Mouse (Mus musculus) stomach, embryonic 16.5 days (tissue): ENCODE measurements around the gene Arfgap1. TPM values are rescaled to one million over a fixed set of nuclear protein-coding genes. Genes with fewer than 3 reads are reported as not detected.

Experiments used
- ATAC-seq: fragments of 200-750 bp; cut with Nextera tagmentation; 2 replicates; pipeline ENCODE4 v1.8.0; 2017; ENCODE audit warnings: moderate number of reproducible peaks, moderate TSS enrichment; ENCODE audit not compliant: insufficient read depth, low FRiP score
- H3K27ac ChIP-seq: fragments of 300-500 bp; sonication (generic); 2 replicates; pipeline ENCODE4 v1.5.1; 2014; ENCODE audit warnings: low read length
- H3K27me3 ChIP-seq: fragments of 300-500 bp; sonication (generic); 2 replicates; pipeline ENCODE4 v1.6.1; 2014; ENCODE audit warnings: low read length, control low read depth, mixed read lengths; ENCODE audit not compliant: control insufficient read depth, insufficient read depth
- H3K36me3 ChIP-seq: fragments of 300-500 bp; sonication (generic); 2 replicates; pipeline ENCODE4 v1.6.1; 2014; ENCODE audit warnings: low read length; ENCODE audit not compliant: control insufficient read depth, insufficient read depth
- H3K4me1 ChIP-seq: fragments of 300-500 bp; sonication (generic); 2 replicates; pipeline ENCODE4 v1.6.1; 2014; ENCODE audit warnings: low read length, control low read depth, mixed read lengths; ENCODE audit not compliant: control insufficient read depth, insufficient read depth
- H3K4me2 ChIP-seq: fragments of 300-500 bp; sonication (generic); 2 replicates; pipeline ENCODE4 v1.6.1; 2014; ENCODE audit warnings: low read depth, low read length, mixed read lengths
- H3K4me3 ChIP-seq: fragments of 300-500 bp; sonication (generic); replicated peaks from 2 replicates; pipeline ENCODE4 v1.5.1; 2014; ENCODE audit warnings: mild to moderate bottlenecking, low read length
- H3K9ac ChIP-seq: fragments of 300-500 bp; sonication (generic); 2 replicates; pipeline ENCODE4 v1.6.1; 2014; ENCODE audit warnings: low read length
- H3K9me3 ChIP-seq: fragments of 300-500 bp; sonication (generic); replicated peaks from 2 replicates; pipeline ENCODE4 v1.6.1; 2016; ENCODE audit warnings: low read length, control low read depth; ENCODE audit not compliant: control insufficient read depth
- WGBS: fragments of 180-500 bp; shearing (Covaris S2); extraction: QIAGEN DNeasy Blood & Tissue Kit; methylation state at CpG from one replicate; pipeline ENCODE4 v1.1.7; 2014; 5-methylcytosine and 5-hydroxymethylcytosine counted together
- polyA plus RNA-seq: library from polyadenylated mRNA; unstranded; fragments of >200 nt; fragmentation: Nextera tagmentation; extraction: Ambion mirVana; gene quantifications from 2 replicates; pipeline ENCODE4 v1.2.1, GENCODE M21; 2015

Arfgap1 gene
- polyA plus RNA-seq, 1 experiment from 2014 or later: 104 TPM

DNA sequence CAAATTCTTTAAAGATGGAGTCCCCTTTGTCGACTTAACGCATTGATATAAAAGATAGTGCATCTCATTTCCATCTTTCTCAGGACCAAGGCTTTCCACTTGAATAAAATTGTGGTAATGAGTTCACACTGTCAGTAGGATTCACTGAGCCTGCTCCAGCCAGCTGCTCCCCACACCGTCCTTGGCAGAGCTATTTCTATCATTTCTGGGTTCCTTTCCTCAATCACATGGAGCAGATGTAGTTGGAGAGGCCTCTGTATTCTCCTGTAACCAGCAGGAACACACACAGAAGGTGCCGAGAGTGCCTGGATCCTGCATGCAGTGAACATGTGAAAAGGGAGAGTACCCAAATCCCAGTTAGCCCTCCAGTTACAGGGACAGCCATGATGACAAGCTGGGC, 23.3 kb downstream of the Arfgap1 start:
- 70% methylated on average over 4 of the region's 4 CpGs for WGBS
- Histone ChIP-seq H3K27ac (no peak overlapping the region), H3K4me3 (no peak overlapping the region), H3K27me3 (no peaks in the 10 kb centered on the region), H3K36me3 (no peaks in the 10 kb centered on the region), H3K9me3 (no peaks in the 10 kb centered on the region), H3K9ac (no peak overlapping the region), H3K4me1 (peaks cover 5% of the 10 kb centered on the region; the same call in 1 of the 2 replicates), H3K4me2 (no peak overlapping the region)
- no peak for ATAC-seq

DNA sequence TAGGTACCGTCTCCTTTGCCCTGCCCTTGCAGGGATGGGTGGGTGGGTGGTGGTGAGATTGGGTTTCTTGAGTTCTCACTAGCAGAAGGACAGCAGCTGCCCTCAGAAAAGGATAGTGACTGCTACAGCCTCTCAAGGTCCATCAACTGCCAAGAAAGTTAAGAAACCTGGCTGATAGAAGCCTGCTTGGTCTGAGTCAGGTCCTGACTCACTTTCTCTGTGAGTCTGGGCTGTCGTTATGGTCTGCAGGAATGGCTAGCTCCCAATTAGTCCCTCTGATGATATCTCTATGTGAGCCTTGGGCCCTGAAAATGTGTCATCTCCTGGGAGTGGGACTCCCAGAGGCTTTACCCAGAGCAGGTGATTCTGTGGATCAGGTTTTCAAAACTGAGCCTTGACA, 27.3 kb downstream of the Arfgap1 start:
- Histone ChIP-seq H3K9ac (no peak overlapping the region), H3K4me3 (no peak overlapping the region), H3K4me2 (no peak overlapping the region), H3K4me1 (no peaks in the 10 kb centered on the region), H3K27me3 (no peaks in the 10 kb centered on the region), H3K9me3 (no peaks in the 10 kb centered on the region), H3K36me3 (no peaks in the 10 kb centered on the region), H3K27ac (no peak overlapping the region)
- no peak for ATAC-seq
- 73% methylated on average over 2 of the region's 2 CpGs for WGBS

DNA sequence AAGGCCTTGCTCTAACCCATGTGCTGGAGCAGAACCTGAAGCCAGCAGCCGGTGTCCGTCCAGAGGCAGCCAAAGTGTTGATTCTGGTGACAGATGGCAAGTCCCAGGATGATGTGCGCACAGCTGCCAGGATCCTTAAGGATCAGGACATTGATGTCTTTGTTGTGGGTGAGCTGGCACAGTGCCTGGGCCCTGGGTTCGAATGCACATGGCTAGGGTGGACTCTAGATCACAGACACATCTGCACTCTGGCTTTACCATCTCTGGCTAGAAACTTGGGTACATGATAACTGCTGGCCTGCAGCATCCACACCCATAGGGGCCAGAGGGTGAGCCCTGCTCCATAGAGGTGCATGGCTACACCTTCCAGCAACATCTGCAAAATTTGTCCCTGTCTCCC, 28.4 kb downstream of the Arfgap1 start:
- no peak for ATAC-seq
- Histone ChIP-seq H3K36me3 (no peaks in the 10 kb centered on the region), H3K4me1 (no peaks in the 10 kb centered on the region), H3K9ac (no peak overlapping the region), H3K4me3 (no peak overlapping the region), H3K4me2 (no peak overlapping the region), H3K27me3 (no peaks in the 10 kb centered on the region), H3K27ac (no peak overlapping the region), H3K9me3 (no peaks in the 10 kb centered on the region)
- 79% methylated on average over 4 of the region's 4 CpGs for WGBS

DNA sequence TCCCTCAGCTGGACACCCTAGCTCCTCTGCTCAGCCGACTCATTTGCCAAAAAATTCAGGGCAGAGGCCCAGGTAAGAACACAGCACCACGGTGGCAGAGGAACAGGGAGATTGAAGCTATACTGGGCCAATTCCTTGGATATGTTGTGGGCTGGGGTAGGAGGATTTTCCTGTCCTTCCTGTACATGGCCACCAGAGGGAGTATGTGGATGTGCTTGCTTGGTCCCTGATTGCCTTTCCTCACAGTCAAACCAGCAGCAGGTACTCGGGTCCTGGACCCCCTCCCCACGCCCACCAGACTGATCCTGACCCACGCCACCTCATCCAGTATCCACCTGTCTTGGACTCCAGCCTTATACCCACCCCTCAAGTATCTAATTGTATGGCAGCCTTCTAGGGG, 29.4 kb downstream of the Arfgap1 start:
- no peak overlapping the region for H3K27ac ChIP-seq
- no peaks in the 10 kb centered on the region for H3K27me3 ChIP-seq
- H3K9me3 ChIP-seq: no peaks in the 10 kb centered on the region
- H3K36me3 ChIP-seq: no peaks in the 10 kb centered on the region
- no peak overlapping the region for H3K4me2 ChIP-seq
- H3K4me1 ChIP-seq: no peaks in the 10 kb centered on the region
- no peak overlapping the region for H3K4me3 ChIP-seq
- ATAC-seq: peak; percentile 38; the same call in 1 of the 2 replicates
- H3K9ac ChIP-seq: no peak overlapping the region
- WGBS: 11% methylated on average over 5 of the region's 5 CpGs

DNA sequence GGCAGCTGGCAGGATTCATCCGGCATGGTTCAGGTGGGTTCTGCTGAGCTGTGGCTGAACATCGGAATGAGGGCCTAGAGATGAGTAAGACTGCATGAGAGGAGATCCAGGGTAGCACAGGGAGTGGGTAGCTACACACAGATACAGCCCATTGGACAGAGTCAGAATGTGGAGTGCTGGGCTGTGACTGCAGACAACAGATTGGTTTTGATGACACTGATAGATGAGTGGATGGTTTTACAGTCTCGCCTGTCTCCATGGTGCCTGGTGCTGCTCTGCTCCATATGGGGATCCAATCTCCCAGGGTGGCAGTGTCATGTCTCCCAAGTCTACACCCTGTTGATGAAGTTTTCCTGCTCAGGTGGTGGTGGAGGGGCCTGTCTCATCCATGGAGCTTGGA, 29.9 kb downstream of the Arfgap1 start:
- H3K9ac ChIP-seq: no peak overlapping the region
- H3K4me2 ChIP-seq: no peak overlapping the region
- no peaks in the 10 kb centered on the region for H3K4me1 ChIP-seq
- H3K9me3 ChIP-seq: no peaks in the 10 kb centered on the region
- no peak overlapping the region for H3K4me3 ChIP-seq
- ATAC-seq: no peak
- WGBS: 75% methylated on average over 3 of the region's 3 CpGs
- H3K36me3 ChIP-seq: no peaks in the 10 kb centered on the region
- no peaks in the 10 kb centered on the region for H3K27me3 ChIP-seq
- H3K27ac ChIP-seq: no peak overlapping the region

DNA sequence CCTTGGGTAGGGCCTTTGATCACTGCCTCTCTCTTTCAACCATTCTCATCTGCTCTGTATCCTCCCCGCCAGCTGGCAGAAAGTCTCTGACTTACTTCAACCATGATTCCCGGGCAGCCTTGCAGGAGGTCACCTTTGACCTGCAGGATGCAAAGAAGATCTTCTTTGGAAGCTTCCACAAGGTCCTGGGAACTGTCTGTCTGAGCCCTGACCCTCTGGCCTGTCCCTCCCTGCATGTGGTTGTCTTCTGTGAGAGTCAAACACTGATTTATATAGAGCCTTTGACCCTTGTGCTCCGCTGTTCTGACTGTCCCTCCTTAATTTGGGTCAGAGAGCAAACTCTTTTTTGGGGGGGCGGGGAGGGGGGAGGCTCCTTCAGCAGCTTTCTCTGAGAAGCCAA, 40.0 kb downstream of the Arfgap1 start:
- no peak for ATAC-seq
- WGBS: 58% methylated on average over 4 of the region's 4 CpGs
- Histone ChIP-seq H3K4me3 (no peak overlapping the region), H3K27me3 (no peaks in the 10 kb centered on the region), H3K9me3 (no peaks in the 10 kb centered on the region), H3K9ac (no peak overlapping the region), H3K4me1 (no peaks in the 10 kb centered on the region), H3K36me3 (no peaks in the 10 kb centered on the region), H3K27ac (no peak overlapping the region), H3K4me2 (no peak overlapping the region)

DNA sequence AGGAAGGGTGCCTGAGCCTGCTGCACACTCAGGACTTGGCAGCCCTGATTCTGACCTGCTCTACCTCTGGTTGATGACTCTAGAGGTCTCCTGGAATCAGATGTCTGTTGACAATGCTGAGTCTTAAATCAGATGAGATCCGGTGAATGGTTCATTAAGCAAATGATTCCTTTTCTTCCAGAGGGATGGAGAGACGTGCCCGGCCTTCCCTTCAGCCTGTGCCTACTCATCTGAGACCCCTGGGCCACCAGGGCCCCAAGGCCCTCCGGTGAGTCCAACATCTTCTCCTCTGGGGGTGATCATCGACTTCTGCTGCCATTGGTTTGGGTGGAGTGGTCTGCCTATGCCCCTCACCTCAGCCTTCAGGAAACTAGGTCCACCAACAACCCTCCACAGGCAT, 41.3 kb downstream of the Arfgap1 start:
- 83% methylated on average over 5 of the region's 5 CpGs for WGBS
- ATAC-seq: no peak
- Histone ChIP-seq H3K27me3 (no peaks in the 10 kb centered on the region), H3K4me3 (no peak overlapping the region), H3K27ac (no peak overlapping the region), H3K9ac (no peak overlapping the region), H3K9me3 (no peaks in the 10 kb centered on the region), H3K4me1 (no peaks in the 10 kb centered on the region), H3K4me2 (no peak overlapping the region), H3K36me3 (no peaks in the 10 kb centered on the region)

DNA sequence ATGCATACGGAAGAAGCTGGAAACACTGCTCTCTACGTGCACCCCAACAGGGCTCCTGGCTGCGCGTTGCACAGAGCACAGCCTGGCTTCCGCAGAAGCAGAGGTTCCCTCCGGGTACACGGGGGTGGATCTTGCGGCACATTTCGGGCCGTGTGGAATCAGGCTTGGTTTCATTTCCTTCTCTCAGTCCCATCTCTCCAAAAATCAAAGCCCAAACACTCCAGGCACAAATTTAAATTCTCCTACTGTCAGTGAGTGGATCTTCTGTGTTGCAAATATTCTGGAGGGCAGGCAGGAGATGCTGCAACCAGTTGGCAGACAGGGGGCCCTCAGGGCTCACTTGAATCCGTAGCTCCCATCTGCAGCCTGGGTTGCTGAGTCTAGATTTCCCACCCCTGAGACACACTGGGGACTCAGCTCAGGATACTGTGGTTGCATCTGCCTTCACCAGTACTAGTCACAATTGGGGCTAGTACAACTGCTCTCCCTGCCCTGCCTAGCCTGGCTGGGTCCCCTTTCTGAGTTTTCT, 64.4 kb downstream of the Arfgap1 start:
- ATAC-seq: no peak
- Histone ChIP-seq H3K4me1 (no peaks in the 10 kb centered on the region; the same call in 1 of the 2 replicates), H3K36me3 (no peaks in the 10 kb centered on the region), H3K27me3 (no peaks in the 10 kb centered on the region), H3K27ac (no peak overlapping the region), H3K9ac (no peak overlapping the region), H3K9me3 (no peaks in the 10 kb centered on the region), H3K4me2 (no peak overlapping the region), H3K4me3 (no peak overlapping the region)
- 77% methylated on average over 11 of the region's 11 CpGs for WGBS
